Mouse (Mus musculus) cerebellum, adult 9-10 months (tissue): ENCODE results near the gene Numb.
A peak's percentile ranks its signal among the peaks of the same experiment; 100 is the strongest.
"Not testable (repeated sequence)": the region's sequence is repeated elsewhere in the genome, so short reads cannot be mapped to it uniquely, and the experiment has no call there.

Source experiments
- DNase-seq: peaks from one replicate; pipeline ENCODE4 v3.0.0; 2022

Gene Numb

DNA sequence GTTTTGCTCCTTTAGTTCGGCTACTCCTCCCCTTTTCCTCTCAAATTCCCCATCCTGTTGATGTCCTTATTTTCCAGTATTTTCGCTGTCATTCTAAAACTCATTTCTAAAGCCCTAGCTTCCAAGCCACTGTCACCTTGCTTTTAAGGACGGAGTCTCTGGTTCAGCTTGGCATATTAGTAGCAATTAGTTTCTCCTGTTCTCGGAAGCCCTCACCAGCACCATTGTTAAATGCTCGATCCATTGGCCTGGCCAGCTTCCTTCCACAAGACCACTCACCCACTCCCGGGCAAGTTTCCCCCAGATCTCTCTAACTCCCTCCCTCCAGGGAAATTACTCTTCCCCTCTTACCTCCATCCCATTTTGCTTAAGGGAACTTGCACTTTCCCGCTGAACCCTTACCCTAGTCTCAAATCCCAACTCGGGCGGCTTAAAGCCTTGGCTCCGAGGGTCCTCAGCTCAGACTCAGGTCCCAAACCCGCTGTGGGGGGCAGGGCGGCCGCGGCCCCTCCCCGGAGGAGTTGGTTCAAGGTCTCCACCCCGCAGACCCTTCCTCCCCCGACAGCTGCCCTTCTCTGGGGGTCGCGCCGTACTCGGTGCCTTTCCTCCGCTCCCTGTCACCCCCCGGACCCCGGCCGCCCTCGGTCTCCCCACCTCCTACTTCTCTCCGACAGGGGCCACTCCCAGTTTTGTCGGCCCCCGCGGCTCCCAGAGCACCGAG lies 853 bp downstream of the Numb start:
- peak; percentile 60 for DNase-seq

DNA sequence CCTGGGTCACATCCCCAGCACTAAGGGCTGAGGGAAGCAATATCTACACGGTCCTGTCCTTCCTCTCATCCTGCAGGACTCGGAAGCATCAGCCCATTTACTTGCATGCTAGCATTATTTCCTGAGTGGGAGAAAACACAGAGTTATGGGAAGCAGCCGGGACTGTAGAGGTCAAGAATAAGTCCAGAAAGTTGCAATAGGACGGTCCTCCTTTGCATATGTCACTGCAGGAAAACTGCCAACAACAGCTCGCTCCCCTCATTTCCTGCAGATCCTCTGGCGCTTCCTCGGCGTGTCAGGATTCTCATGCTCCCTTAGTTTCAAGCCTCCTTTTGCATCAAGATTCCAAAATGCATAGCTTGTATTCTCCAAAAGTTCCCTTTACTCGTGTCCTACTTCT lies 4.8 kb downstream of the Numb start:
- DNase-seq = peak; percentile 65

DNA sequence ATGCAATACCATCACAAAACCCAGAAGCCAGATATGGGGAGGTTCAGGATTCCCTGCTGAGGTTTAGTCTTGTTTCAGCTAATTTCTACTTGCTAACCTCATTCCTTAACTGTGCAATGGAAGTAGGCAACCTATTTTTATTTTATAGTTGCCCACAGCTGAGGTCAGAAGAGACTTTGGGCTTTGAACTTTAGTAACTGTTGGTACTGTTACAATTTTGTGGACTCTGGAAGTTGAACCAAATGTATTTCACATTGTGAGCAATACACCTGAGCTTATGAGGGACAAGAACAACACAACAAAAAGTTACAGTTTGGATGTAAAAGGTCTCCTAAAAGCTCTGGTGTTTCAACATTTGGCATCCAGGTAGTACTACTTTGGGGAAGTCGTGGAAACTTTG lies 6.9 kb downstream of the Numb start:
- no peak for DNase-seq

GRCm38 (mm10) chr12:83914202-83914740 lies 7.5 kb downstream of the Numb start:
- DNase-seq = peak; percentile 89

DNA sequence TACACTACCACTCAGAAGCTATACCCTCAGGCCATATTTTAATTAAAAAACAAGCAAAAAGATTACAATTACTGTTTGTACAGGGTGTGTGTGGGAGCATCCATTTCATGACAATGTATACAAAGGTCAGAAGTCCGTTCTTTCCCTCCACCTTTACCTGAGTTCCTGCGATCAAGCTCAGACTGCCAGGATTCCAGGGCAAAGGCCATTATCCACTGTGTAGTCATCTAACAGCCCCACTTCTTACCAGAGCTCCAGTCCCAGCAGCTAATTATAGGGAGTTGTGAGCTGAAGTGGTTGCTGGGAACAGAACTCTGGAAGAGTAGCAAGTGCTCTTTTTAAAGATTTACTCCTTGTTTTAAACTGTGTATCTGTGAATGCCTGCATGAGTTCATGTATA lies 11.3 kb downstream of the Numb start:
- no peak for DNase-seq

DNA sequence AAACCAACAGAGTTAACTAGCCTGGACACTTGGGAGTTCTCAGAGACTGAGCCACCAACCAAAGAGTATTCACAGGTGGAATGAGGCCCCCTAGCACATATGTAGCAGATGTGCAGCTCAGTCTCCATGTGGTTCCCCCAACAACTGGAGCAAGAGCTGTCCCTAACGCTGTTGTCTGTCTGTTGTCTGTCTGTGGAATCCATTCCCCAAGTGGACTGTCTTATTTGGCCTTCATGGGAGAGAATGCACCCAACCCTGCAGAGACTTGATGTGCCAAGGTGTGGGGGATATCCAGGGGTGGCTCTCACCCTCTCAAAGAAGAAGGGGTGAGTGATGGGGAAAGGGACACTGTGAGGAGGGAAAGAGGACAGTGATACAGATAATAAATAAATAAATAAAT lies 28.8 kb downstream of the Numb start:
- DNase-seq = no peak

GRCm38 (mm10) chr12:83891278-83891677 lies 30.5 kb downstream of the Numb start:
- DNase-seq = no peak

GRCm38 (mm10) chr12:83889128-83889527 lies 32.6 kb downstream of the Numb start:
- DNase-seq = no peak

DNA sequence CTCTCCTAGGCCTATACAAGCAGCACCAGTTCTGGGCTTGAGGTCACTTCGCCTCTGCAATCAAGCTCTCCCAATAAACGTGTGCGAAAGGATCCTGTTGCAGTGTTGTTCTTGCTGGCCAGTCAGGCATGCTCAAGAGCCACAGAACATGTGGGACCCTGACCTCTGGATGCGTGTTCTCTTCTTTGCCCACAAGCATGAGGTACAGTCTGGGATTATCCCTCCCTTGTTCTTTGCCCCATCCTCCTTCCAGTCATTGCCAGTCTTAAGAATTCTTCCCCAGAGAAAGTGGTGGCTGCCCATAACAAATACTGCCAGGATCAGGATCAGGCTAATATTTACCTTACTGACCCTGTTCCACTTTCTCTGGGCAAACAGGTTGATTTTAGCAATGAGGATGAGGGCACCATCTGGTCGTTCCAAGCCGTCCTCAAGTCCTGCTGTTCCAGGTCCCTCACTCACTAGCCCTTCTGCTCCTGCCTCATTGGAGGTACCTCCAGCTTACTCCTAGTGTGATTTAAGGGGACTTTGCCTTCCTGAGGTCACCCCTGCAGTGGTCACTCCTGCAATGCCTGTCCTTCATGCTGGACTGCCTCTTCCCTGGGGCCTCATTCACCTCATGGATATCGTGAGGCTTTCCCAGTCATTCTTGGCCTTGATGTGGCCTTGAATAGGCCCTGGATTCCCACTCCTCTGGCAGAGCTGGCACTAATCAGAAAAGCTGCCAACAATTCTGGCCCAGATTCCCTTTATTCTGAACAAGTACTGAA lies 36.0 kb downstream of the Numb start:
- peak; percentile 73 for DNase-seq

GRCm38 (mm10) chr12:83885065-83885464 lies 36.7 kb downstream of the Numb start:
- DNase-seq = not testable (repeated sequence)

GRCm38 (mm10) chr12:83882503-83882902 lies 39.2 kb downstream of the Numb start:
- DNase-seq = peak; percentile 57

DNA sequence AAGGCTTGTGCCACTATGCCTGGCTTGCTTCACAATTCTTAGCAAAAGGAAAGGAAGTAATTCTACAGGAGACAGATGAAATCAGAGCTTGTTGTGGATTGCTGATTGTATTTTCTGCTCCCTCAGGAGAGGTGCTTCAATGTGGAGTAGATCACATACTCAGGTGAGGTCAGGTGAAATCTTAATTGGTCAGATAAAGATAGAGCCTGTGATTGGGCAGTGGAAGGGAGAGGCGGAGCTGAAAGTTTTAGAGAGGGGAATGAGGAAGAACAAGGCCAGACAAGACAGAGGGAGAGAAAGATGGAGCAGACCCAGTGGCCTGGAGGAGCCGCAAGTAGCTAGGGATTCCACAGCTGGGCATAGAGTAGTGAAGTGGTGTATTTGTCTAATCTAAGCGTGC lies 39.6 kb downstream of the Numb start:
- DNase-seq = no peak

DNA sequence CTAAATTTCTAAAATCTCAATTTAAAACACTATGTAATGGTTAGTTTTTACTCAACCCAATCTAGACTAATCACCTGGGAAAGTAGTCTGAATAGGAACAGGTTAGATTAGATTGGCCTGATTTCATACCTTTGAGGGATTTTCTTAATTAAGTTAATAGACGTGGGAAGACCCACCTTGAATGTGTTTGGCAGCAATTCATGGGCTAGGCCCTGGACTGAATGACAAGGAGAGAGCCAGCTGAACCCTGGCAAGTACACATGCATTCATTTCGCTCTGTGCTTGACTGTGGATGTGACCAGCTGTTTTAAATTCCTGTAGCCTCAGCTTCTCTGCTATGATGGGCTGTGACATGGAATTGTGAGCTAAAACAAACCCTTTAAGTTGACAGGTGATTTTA lies 40.8 kb downstream of the Numb start:
- DNase-seq = no peak

- DNase-seq = no peak
These were observed 46.6 kb downstream of the Numb start for GRCm38 (mm10) chr12:83875097-83875496.

DNA sequence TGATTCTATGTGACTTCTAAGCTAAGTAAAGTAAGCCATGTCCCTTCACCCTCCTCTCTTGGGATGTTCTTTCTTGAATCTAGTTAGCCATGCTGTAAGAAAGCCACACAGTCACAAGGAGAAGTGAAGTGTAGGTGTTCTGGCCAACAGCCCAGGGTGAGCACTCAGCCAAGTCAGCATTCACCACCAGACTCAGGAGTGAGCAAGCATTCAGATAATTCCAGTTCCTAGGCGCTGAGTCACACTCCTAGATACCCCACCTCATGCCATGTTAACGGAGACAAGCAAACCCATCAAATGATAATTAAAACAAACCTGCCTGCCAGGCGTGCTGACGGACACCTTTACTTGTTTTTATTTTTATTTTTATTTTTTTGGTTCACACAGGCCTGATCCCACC lies 47.1 kb downstream of the Numb start:
- peak; percentile 77 for DNase-seq

DNA sequence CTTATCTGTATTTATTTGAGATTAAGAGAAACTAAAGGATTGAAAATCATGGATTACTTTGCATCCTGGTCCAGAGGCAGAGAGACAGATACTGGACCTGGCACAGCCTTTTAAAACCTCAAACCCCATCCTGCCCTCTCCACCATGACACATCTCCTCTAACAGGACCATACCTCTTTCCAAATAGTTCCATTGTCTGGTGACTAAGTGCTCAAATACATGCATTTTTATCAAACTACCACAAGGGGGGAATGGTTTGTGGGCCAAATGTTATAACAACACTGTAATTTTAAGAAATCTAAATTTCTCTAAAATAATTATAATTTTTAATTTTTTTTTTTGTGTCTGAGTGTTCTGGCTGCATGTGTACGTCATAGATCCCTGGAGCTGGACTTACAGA lies 57.2 kb downstream of the Numb start:
- DNase-seq = no peak

- DNase-seq = no peak
These were observed 59.9 kb downstream of the Numb start for GRCm38 (mm10) chr12:83861880-83862279.

DNA sequence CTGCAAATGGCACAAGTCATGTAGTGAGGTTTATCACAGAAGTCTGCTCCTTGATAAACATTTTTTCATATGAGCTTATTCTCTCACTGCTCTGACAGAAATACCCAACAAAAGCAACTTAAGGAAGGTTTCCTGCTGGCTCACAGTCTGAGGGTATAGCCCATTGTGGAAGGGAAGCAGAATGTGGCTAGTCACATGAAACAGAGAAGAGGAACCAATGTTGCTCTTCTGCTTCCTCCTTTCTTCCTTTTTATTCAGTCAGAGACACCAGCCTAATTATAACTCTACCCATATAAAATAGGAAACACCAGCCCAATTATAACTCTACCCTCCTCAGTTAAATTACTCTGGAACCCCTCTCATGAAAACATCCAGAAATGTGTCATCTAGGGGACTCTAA lies 61.0 kb downstream of the Numb start:
- no peak for DNase-seq

GRCm38 (mm10) chr12:83858052-83858451 lies 63.7 kb downstream of the Numb start:
- no peak for DNase-seq

DNA sequence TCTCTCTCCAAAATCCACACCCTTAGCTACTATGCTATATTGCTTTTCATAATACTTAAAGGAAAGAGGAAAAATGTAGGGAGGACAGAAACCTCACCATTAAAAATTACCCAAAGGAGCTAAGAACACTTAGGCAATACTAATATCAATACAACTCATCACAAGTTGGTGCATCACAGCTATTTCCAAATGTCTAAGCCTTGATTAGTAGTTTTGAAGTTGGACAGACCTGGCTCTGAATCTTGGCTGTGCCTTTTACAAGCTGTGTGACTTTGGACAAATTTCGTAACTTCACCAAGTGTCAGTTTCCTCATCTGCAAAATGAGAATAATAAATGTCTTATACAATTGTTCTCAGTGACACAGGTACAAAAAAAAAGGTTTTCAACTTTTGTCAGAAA lies 66.5 kb downstream of the Numb start:
- no peak for DNase-seq

DNA sequence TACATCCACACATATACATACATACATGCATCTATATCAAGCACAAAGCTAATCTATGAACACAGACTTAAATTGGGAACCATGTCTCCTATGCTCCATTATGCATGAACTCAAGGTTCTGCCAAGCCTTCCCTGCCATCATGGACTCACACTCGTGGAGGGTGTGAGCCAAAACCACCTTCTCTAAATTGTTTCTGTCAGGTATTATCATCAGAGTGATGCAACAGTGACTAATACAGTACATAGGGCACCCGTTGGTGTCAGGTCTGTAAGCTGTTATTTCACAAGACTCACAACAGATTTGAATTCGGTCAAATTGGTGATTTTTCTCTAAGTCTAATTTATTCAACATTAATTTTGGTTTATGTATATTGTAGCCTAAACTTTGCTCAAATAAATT lies 67.5 kb downstream of the Numb start:
- DNase-seq = no peak

- DNase-seq = no peak
These were observed 69.1 kb downstream of the Numb start for GRCm38 (mm10) chr12:83852512-83853213.

GRCm38 (mm10) chr12:83850334-83850733 lies 71.4 kb downstream of the Numb start:
- no peak for DNase-seq
